ENCODE assay signal across 11 mouse cellular contexts in genomic region chr17:83853831-83854230, GRCm38 (mm10). TPM values are rescaled to one million over a fixed set of nuclear protein-coding genes. Genes with fewer than 3 reads are reported as not detected.
DNase-seq lines count a peak whose midpoint lies in the region; ATAC-seq and TF ChIP-seq lines count a peak whose summit lies in the region.
"Had no signal": no experiment of that assay in that cellular context is flagged by ENCODE, and none has a peak within 500 bp of the region (broad histone marks: within the 10 kb centered on the region; RNA-seq: fewer than 3 reads in every experiment).

No protein-coding gene starts in this region.

- H3K4me1 ChIP-seq in heart, embryonic 12.5 days (replicated peaks) = peaks cover 6% of the 10 kb centered on the region
- no peaks in the 10 kb centered on the region; the same call in 1 of the 2 replicates for H3K4me1 ChIP-seq in lung, postnatal 0 days (ENCODE audit: insufficient read depth, low read depth, low read length)
- H3K4me1 ChIP-seq in intestine, embryonic 16.5 days (ENCODE audit: control insufficient read depth, insufficient read depth, low read length) = peaks cover 7% of the 10 kb centered on the region; the same call in 1 of the 2 replicates
- 0 out of 2 replicates have a peak, but pooled peaks cover 5% of the 10 kb centered on the region for H3K4me1 ChIP-seq in stomach, embryonic 16.5 days (ENCODE audit: control insufficient read depth, insufficient read depth, low read length)
- H3K4me1 ChIP-seq in hindbrain, embryonic 10.5 days (replicated peaks) = peaks cover 15% of the 10 kb centered on the region

- no peak overlapping the region for H3K4me3 ChIP-seq in heart, embryonic 12.5 days
- H3K4me3 ChIP-seq in lung, postnatal 0 days (ENCODE audit: low read depth, low read length) = no peak overlapping the region
- H3K4me3 ChIP-seq in intestine, embryonic 16.5 days (ENCODE audit: low read length) = peak overlapping the region; percentile 33
- H3K4me3 ChIP-seq in stomach, embryonic 16.5 days (replicated peaks; ENCODE audit: low read length) = peak overlapping the region; percentile 16; the same call in 1 of the 2 replicates
- no peak overlapping the region; the same call in 1 of the 2 replicates for H3K4me3 ChIP-seq in hindbrain, embryonic 10.5 days
- H3K4me3 ChIP-seq: limb, embryonic 15.5 days had no signal

- no peaks in the 10 kb centered on the region for H3K9me3 ChIP-seq in heart, embryonic 12.5 days (replicated peaks)
- H3K9me3 ChIP-seq in lung, postnatal 0 days (ENCODE audit: low read length) = no peaks in the 10 kb centered on the region
- H3K9me3 ChIP-seq in intestine, embryonic 16.5 days (ENCODE audit: control insufficient read depth, low read length) = no peaks in the 10 kb centered on the region
- no peaks in the 10 kb centered on the region for H3K9me3 ChIP-seq in stomach, embryonic 16.5 days (replicated peaks; ENCODE audit: control insufficient read depth, low read length)
- no peaks in the 10 kb centered on the region for H3K9me3 ChIP-seq in hindbrain, embryonic 10.5 days
- H3K9me3 ChIP-seq: limb, embryonic 15.5 days had no signal

- no peak overlapping the region for H3K9ac ChIP-seq in heart, embryonic 12.5 days
- no peak overlapping the region for H3K9ac ChIP-seq in lung, postnatal 0 days (replicated peaks; ENCODE audit: low read depth)
- H3K9ac ChIP-seq in intestine, embryonic 16.5 days (ENCODE audit: low read depth, low read length) = 0 out of 2 replicates have a peak overlapping the region, but pooled peaks have one; percentile 20
- H3K9ac ChIP-seq in stomach, embryonic 16.5 days (ENCODE audit: low read length) = no peak overlapping the region
- H3K9ac ChIP-seq: limb, embryonic 15.5 days had no signal

- peak overlapping the region; percentile 25; the same call in 1 of the 2 replicates for H3K4me2 ChIP-seq in heart, embryonic 12.5 days
- peak overlapping the region; percentile 11; the same call in 1 of the 2 replicates for H3K4me2 ChIP-seq in lung, postnatal 0 days (replicated peaks; ENCODE audit: low read depth, low read length)
- H3K4me2 ChIP-seq in intestine, embryonic 16.5 days (ENCODE audit: low read depth, low read length) = peak overlapping the region; percentile 21; the same call in 1 of the 2 replicates
- peak overlapping the region; percentile 25 for H3K4me2 ChIP-seq in stomach, embryonic 16.5 days (ENCODE audit: low read depth, low read length)
- H3K4me2 ChIP-seq: limb, embryonic 15.5 days had no signal

- no peak for TF ChIP-seq EP300 in lung, postnatal 0 days (IDR thresholded peaks at IDR 0.05)

- TF ChIP-seq CTCF in lung, postnatal 0 days (IDR thresholded peaks at IDR 0.05) = peak; percentile 32; the same call in 1 of the 2 replicates

- 0 out of 2 replicates have a peak, but pooled peaks cover 4% of the 10 kb centered on the region for H3K27me3 ChIP-seq in heart, embryonic 12.5 days (replicated peaks)
- H3K27me3 ChIP-seq in lung, postnatal 0 days (replicated peaks; ENCODE audit: insufficient read depth, low read length) = no peaks in the 10 kb centered on the region
- no peaks in the 10 kb centered on the region for H3K27me3 ChIP-seq in intestine, embryonic 16.5 days (replicated peaks; ENCODE audit: control insufficient read depth, insufficient read depth, low read length)
- H3K27me3 ChIP-seq in stomach, embryonic 16.5 days (ENCODE audit: control insufficient read depth, insufficient read depth, low read length) = no peaks in the 10 kb centered on the region
- H3K27me3 ChIP-seq in hindbrain, embryonic 10.5 days (ENCODE audit: insufficient read depth, poor library complexity, severe bottlenecking) = no peaks in the 10 kb centered on the region
- H3K27me3 ChIP-seq: limb, embryonic 15.5 days had no signal

- no peak overlapping the region for H3K27ac ChIP-seq in heart, embryonic 12.5 days (ENCODE audit: poor library complexity, severe bottlenecking)
- H3K27ac ChIP-seq in lung, postnatal 0 days (ENCODE audit: low read length) = no peak overlapping the region
- no peak overlapping the region for H3K27ac ChIP-seq in intestine, embryonic 16.5 days (ENCODE audit: low read length)
- no peak overlapping the region for H3K27ac ChIP-seq in stomach, embryonic 16.5 days (ENCODE audit: low read length)
- H3K27ac ChIP-seq in hindbrain, embryonic 10.5 days = no peak overlapping the region
- H3K27ac ChIP-seq: limb, embryonic 15.5 days had no signal

- DNase-seq in heart, adult 11 months = no peak
- no peak for DNase-seq in lung, postnatal 0 days (ENCODE audit: low spot score)
- DNase-seq in lung, postnatal 4 days = no peak
- no peak for DNase-seq in MN1 (ENCODE audit: low spot score)
- DNase-seq in hindbrain, embryonic 10.5 days (ENCODE audit: low spot score) = no peak
- DNase-seq: cerebellum, postnatal 36 days; right cerebral cortex, postnatal 4 days had no signal

- ATAC-seq in heart, embryonic 12.5 days (ENCODE audit: insufficient number of reproducible peaks, low FRiP score) = no peak
- ATAC-seq in lung, postnatal 0 days = no peak
- no peak for ATAC-seq in intestine, embryonic 16.5 days
- ATAC-seq in stomach, embryonic 16.5 days (ENCODE audit: insufficient read depth, low FRiP score) = no peak

- no peaks in the 10 kb centered on the region for H3K36me3 ChIP-seq in heart, embryonic 12.5 days
- H3K36me3 ChIP-seq in lung, postnatal 0 days (ENCODE audit: insufficient read depth, low read length) = no peaks in the 10 kb centered on the region
- no peaks in the 10 kb centered on the region for H3K36me3 ChIP-seq in intestine, embryonic 16.5 days (ENCODE audit: control insufficient read depth, insufficient read depth, low read length)
- no peaks in the 10 kb centered on the region for H3K36me3 ChIP-seq in stomach, embryonic 16.5 days (ENCODE audit: control insufficient read depth, insufficient read depth, low read length)
- no peaks in the 10 kb centered on the region for H3K36me3 ChIP-seq in hindbrain, embryonic 10.5 days
- H3K36me3 ChIP-seq: limb, embryonic 15.5 days had no signal

- WGBS in heart, embryonic 12.5 days = 41% methylated on average over 3 of the region's 3 CpGs
- WGBS in lung, postnatal 0 days = 43% methylated on average over 3 of the region's 3 CpGs
- 43% methylated on average over 3 of the region's 3 CpGs for WGBS in intestine, embryonic 16.5 days
- 43% methylated on average over 3 of the region's 3 CpGs for WGBS in stomach, embryonic 16.5 days
- whole genome bisulfite sequencing in hindbrain, embryonic 10.5 days = 44% methylated on average over 3 of the region's 3 CpGs

RNA-seq across cellular contexts. Expression of gene Haao, which starts 6.1 kb away (rescaled TPM):
- 0.23 TPM in 1 of 2 replicates, not detected in the other for polyA plus RNA-seq in heart, embryonic 12.5 days (2016; fragmentation: Nextera tagmentation; extraction: Ambion mirVana)
- 1.1 and 1.6 TPM in 2 replicates for polyA plus RNA-seq in lung, postnatal 0 days (2015; fragmentation: Nextera tagmentation; extraction: Ambion mirVana)
- 1.5 and 2.3 TPM in 2 replicates for polyA plus RNA-seq in intestine, embryonic 16.5 days (2015; fragmentation: Nextera tagmentation; extraction: Ambion mirVana)
- 4.0 and 4.1 TPM in 2 replicates for polyA plus RNA-seq in stomach, embryonic 16.5 days (2015; fragmentation: Nextera tagmentation; extraction: Ambion mirVana)
- polyA plus RNA-seq in hindbrain, embryonic 10.5 days (2016; fragmentation: Nextera tagmentation; extraction: Ambion mirVana) = 0.41 and 0.54 TPM in 2 replicates

Comparison
In these comparisons a context has a peak if more than half of its experiments do, and no peak if none do; other contexts are left out.
1. H3K4me3 ChIP-seq: peak in intestine, embryonic 16.5 days (single experiment) and stomach, embryonic 16.5 days (single experiment); none in heart, embryonic 12.5 days (single experiment), lung, postnatal 0 days (single experiment) and hindbrain, embryonic 10.5 days (single experiment).
2. Peak in every context shown above with its lines, with median percentiles within 50 percentile points of each other: H3K4me2 ChIP-seq.